Mouse (Mus musculus) urinary bladder, postnatal 10 days (tissue): Measurements from ENCODE around the gene Amy2a2.
"Not testable (repeated sequence)": the region's sequence is repeated elsewhere in the genome, so short reads cannot be mapped to it uniquely, and the experiment has no call there.

Source experiments
- DNase-seq: peaks from one replicate; pipeline ENCODE4 v3.0.0; 2022; ENCODE audit warnings: low spot score

The Amy2a2 gene

DNA sequence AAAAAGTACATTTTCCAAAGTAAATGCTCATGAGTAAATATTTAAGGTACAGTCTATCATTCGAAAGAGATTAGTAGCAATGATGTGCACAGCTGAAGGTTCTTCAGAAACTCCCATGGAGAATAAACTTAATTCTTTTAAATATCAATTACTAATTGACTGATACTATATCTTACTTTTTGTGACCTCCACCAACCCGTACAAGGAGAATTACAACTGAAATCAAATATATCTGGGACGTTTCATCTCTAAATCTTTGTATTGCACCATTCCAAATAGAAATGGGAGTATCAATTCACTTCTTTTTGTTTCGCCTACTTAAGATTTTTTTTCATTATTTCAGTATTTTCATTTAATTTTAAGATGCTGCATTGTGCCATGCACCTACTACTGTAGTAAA lies at the start of gene Amy2a2:
Gene Amy2a2, minus strand, starts transcription at position 101 of the 400 bp plus-strand sequence.
- not testable (repeated sequence) for DNase-seq

- DNase-seq: not testable (repeated sequence)
These were observed 11.0 kb downstream of the Amy2a2 start for GRCm38 (mm10) chr3:113345484-113345883.

DNA sequence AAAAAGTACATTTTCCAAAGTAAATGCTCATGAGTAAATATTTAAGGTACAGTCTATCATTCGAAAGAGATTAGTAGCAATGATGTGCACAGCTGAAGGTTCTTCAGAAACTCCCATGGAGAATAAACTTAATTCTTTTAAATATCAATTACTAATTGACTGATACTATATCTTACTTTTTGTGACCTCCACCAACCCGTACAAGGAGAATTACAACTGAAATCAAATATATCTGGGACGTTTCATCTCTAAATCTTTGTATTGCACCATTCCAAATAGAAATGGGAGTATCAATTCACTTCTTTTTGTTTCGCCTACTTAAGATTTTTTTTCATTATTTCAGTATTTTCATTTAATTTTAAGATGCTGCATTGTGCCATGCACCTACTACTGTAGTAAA lies 32.5 kb downstream of the Amy2a2 start, which contains the start of gene Amy2a3:
Gene Amy2a3, minus strand, starts transcription at position 101 of the 400 bp plus-strand sequence.
- DNase-seq: not testable (repeated sequence)

DNA sequence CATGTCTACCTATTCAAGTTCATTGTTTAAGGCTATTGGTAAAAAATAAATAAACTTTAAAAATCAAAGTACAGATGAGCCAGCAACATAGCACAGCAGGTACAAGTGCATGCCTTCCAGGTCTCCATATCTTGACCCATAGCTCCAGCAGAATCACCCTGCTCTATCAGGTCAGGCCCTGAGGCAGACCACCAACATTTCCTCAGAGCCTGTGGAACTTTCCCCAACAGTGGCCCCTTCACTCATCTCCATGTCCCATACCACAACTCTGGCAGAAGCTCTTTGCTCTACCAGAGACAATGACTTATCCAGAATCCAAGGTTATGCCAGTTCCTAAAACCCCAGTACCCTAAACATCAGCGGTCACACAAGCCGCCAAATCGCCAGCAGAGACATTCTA lies 43.5 kb downstream of the Amy2a2 start:
- not testable (repeated sequence) for DNase-seq
